Mouse (Mus musculus): ENCODE results near the gene Olfr551. TPM values are rescaled to one million over a fixed set of nuclear protein-coding genes. Genes with fewer than 3 reads are reported as not detected.

Gene Olfr551
- polyA plus RNA-seq, 1 experiment: not detected

- no peaks in the 10 kb centered on the region for H3K27me3 ChIP-seq (ENCODE audit: control insufficient read depth, insufficient read depth, low read length)
- no peak within 1 kb of the TSS for H3K4me3 ChIP-seq (ENCODE audit: low read depth, low read length)
- 84% methylated on average over 3 of the region's 3 CpGs for WGBS
- TF ChIP-seq CTCF (IDR thresholded peaks at IDR 0.05; ENCODE audit: extremely low read depth, insufficient read length, insufficient replicate concordance, low read depth, low read length) (no peak), POLR2A (IDR thresholded peaks at IDR 0.05; ENCODE audit: low read depth, low read length) (no peak)
- no peak within 1 kb of the TSS for H3K27ac ChIP-seq (ENCODE audit: insufficient read depth, low read depth, low read length)
- no peaks in the 10 kb centered on the region for H3K4me1 ChIP-seq (ENCODE audit: control insufficient read depth, insufficient read depth, insufficient read length, low read length)
- no peaks in the 10 kb centered on the region for H3K36me3 ChIP-seq (ENCODE audit: control insufficient read depth, insufficient read depth, low read length)
Measured at GRCm38 (mm10) chr7:102549570-102549969, 42.1 kb downstream of the Olfr551 start, which contains the start of gene Olfr549. Gene Olfr549, plus strand, starts transcription at chr7:102549870.

- H3K4me3 ChIP-seq (ENCODE audit: low read depth, low read length): no peak overlapping the region
- H3K27me3 ChIP-seq (ENCODE audit: control insufficient read depth, insufficient read depth, low read length): no peaks in the 10 kb centered on the region
- H3K27ac ChIP-seq (ENCODE audit: insufficient read depth, low read depth, low read length): no peak overlapping the region
- H3K4me1 ChIP-seq (ENCODE audit: control insufficient read depth, insufficient read depth, insufficient read length, low read length): no peaks in the 10 kb centered on the region
- WGBS: 39% methylated on average over 3 of the region's 3 CpGs
- TF ChIP-seq CTCF (IDR thresholded peaks at IDR 0.05; ENCODE audit: extremely low read depth, insufficient read length, insufficient replicate concordance, low read depth, low read length) (no peak), POLR2A (IDR thresholded peaks at IDR 0.05; ENCODE audit: low read depth, low read length) (no peak)
- H3K36me3 ChIP-seq (ENCODE audit: control insufficient read depth, insufficient read depth, low read length): no peaks in the 10 kb centered on the region
Measured at GRCm38 (mm10) chr7:102541251-102541650, 50.4 kb downstream of the Olfr551 start.

- 71% methylated on average over 2 of the region's 2 CpGs for WGBS
- H3K27me3 ChIP-seq (ENCODE audit: control insufficient read depth, insufficient read depth, low read length): no peaks in the 10 kb centered on the region
- H3K4me3 ChIP-seq (ENCODE audit: low read depth, low read length): no peak within 1 kb of the TSS
- TF ChIP-seq CTCF (IDR thresholded peaks at IDR 0.05; ENCODE audit: extremely low read depth, insufficient read length, insufficient replicate concordance, low read depth, low read length): no peak
- H3K4me1 ChIP-seq (ENCODE audit: control insufficient read depth, insufficient read depth, insufficient read length, low read length): no peaks in the 10 kb centered on the region
- no peak within 1 kb of the TSS for H3K27ac ChIP-seq (ENCODE audit: insufficient read depth, low read depth, low read length)
- H3K36me3 ChIP-seq (ENCODE audit: control insufficient read depth, insufficient read depth, low read length): no peaks in the 10 kb centered on the region
Measured at GRCm38 (mm10) chr7:102540596-102540995, 51.1 kb downstream of the Olfr551 start, which contains the start of gene Olfr548-ps1. Gene Olfr548-ps1, plus strand, starts transcription at chr7:102540896.

- Histone ChIP-seq H3K27ac (ENCODE audit: insufficient read depth, low read depth, low read length) (no peak within 1 kb of the TSS), H3K36me3 (ENCODE audit: control insufficient read depth, insufficient read depth, low read length) (no peaks in the 10 kb centered on the region), H3K4me3 (ENCODE audit: low read depth, low read length) (no peak within 1 kb of the TSS), H3K4me1 (ENCODE audit: control insufficient read depth, insufficient read depth, insufficient read length, low read length) (no peaks in the 10 kb centered on the region), H3K27me3 (ENCODE audit: control insufficient read depth, insufficient read depth, low read length) (no peaks in the 10 kb centered on the region)
- no peak for TF ChIP-seq CTCF (IDR thresholded peaks at IDR 0.05; ENCODE audit: extremely low read depth, insufficient read length, insufficient replicate concordance, low read depth, low read length)
- TF ChIP-seq POLR2A (IDR thresholded peaks at IDR 0.05; ENCODE audit: low read depth, low read length): no peak
- 56% methylated on average over 1 of the region's 1 CpGs for WGBS
Measured at GRCm38 (mm10) chr7:102534449-102534848, 57.2 kb downstream of the Olfr551 start, which contains the start of gene Olfr547. Gene Olfr547, plus strand, starts transcription at chr7:102534749.

Other genes with a start within 250 kb of the Olfr551 start
- gene Rrm1, start 150.2 kb downstream of the Olfr551 start, polyA plus RNA-seq (2012; rRNA removed): 2.2 and 4.0 TPM in 2 replicates
- not detected in 2 replicates for gene Olfr543, start 110.2 kb downstream of the Olfr551 start, polyA plus RNA-seq (2012; rRNA removed)
- gene Olfr544, start 103.6 kb downstream of the Olfr551 start, polyA plus RNA-seq (2012; rRNA removed): not detected in 2 replicates
- gene Olfr545, start 92.3 kb downstream of the Olfr551 start, polyA plus RNA-seq (2012; rRNA removed): not detected in 2 replicates
- not detected in 2 replicates for gene Olfr547, start 57.1 kb downstream of the Olfr551 start, polyA plus RNA-seq (2012; rRNA removed)
- not detected in 2 replicates for gene Olfr548-ps1, start 51.0 kb downstream of the Olfr551 start, polyA plus RNA-seq (2012; rRNA removed)
- gene Olfr549, start 42.0 kb downstream of the Olfr551 start, polyA plus RNA-seq (2012; rRNA removed): not detected in 2 replicates
- 1.6 and 2.0 TPM in 2 replicates for gene Trim21, start 26.4 kb downstream of the Olfr551 start, polyA plus RNA-seq (2012; rRNA removed)
- gene Olfr550, start 20.4 kb downstream of the Olfr551 start, polyA plus RNA-seq (2012; rRNA removed): not detected in 2 replicates
- gene Olfr552, start 5.9 kb upstream of the Olfr551 start, polyA plus RNA-seq (2012; rRNA removed): not detected in 2 replicates
- gene Olfr553, start 26.3 kb upstream of the Olfr551 start, polyA plus RNA-seq (2012; rRNA removed): not detected in 2 replicates
- not detected in 2 replicates for gene Olfr554, start 46.5 kb upstream of the Olfr551 start, polyA plus RNA-seq (2012; rRNA removed)
- gene Olfr555, start 66.9 kb upstream of the Olfr551 start, polyA plus RNA-seq (2012; rRNA removed): not detected in 2 replicates
- gene Olfr556, start 73.0 kb upstream of the Olfr551 start, polyA plus RNA-seq (2012; rRNA removed): not detected in 2 replicates
- 1.7 and 2.2 TPM in 2 replicates for gene Trim68, start 95.4 kb upstream of the Olfr551 start, polyA plus RNA-seq (2012; rRNA removed)
- gene Olfr557, start 104.0 kb upstream of the Olfr551 start, polyA plus RNA-seq (2012; rRNA removed): not detected in 2 replicates
- gene Olfr558, start 110.3 kb upstream of the Olfr551 start, polyA plus RNA-seq (2012; rRNA removed): 0.11 and 0.63 TPM in 2 replicates
- not detected in 2 replicates for gene Olfr33, start 127.2 kb upstream of the Olfr551 start, polyA plus RNA-seq (2012; rRNA removed)
- gene Olfr559, start 135.6 kb upstream of the Olfr551 start, polyA plus RNA-seq (2012; rRNA removed): not detected in 2 replicates
- gene Olfr560, start 167.5 kb upstream of the Olfr551 start, polyA plus RNA-seq (2012; rRNA removed): not detected in 2 replicates
- gene Olfr78, start 167.6 kb upstream of the Olfr551 start, polyA plus RNA-seq (2012; rRNA removed): 0.55 and 0.71 TPM in 2 replicates
- not detected in 2 replicates for gene Olfr561, start 179.3 kb upstream of the Olfr551 start, polyA plus RNA-seq (2012; rRNA removed)
- not detected in 2 replicates for gene Olfr564, start 211.6 kb upstream of the Olfr551 start, polyA plus RNA-seq (2012; rRNA removed)